Mouse (Mus musculus) Patski (cell line): ENCODE measurements around the gene Adamts17. TPM values are rescaled to one million over a fixed set of nuclear protein-coding genes. Genes with fewer than 3 reads are reported as not detected.

ENCODE experiments used
- ATAC-seq: fragments of 100-300 bp; one replicate; pipeline ENCODE4 v1.8.0; 2021
- CTCF ChIA-PET: fragments of 350-600 bp; sonication (Branson Sonifier 250); formaldehyde crosslinking; loops from one replicate; lab custom pipeline; 2022; ENCODE audit warnings: inconsistent platforms; lab: Charles Lee
- POLR2A ChIA-PET: fragments of 350-600 bp; sonication (Branson Sonifier 250); formaldehyde crosslinking; loops from one replicate; lab custom pipeline; 2022; ENCODE audit warnings: antibody characterized with exemption, inconsistent platforms; lab: Charles Lee
- DNase-seq: peaks from one replicate; pipeline ENCODE4 v3.0.0-alpha.2; 2011; ENCODE audit warnings: low read depth, low spot score
- H3K27me3 ChIP-seq: fragments of 371-371 bp; one replicate; pipeline ENCODE4 v1.5.1; 2021
- CTCF ChIP-seq: fragments of 100-300 bp; IDR thresholded peaks from one replicate; pipeline ENCODE4 v1.5.1; 2021
- in situ Hi-C: fragments of 300-500 bp; cut with MboI; formaldehyde crosslinking; loops from 3 replicates; pipeline ENCODE4 v1.11.1; 2018; ENCODE audit warnings: low pct_unique_long_range_greater_than_20kb, mixed read lengths
- polyA plus RNA-seq: library from polyadenylated mRNA; unstranded; gene quantifications from one replicate; pipeline ENCODE4 v1.2.3, GENCODE M21; 2021

Adamts17 gene
- polyA plus RNA-seq, 1 experiment from 2014 or later = 0.04 TPM

GRCm38 (mm10) chr7:66811294-66811693 is 28.2 kb upstream of the Adamts17 start:
- DNase-seq (no peak), ATAC-seq (no peak)
- no peak for TF ChIP-seq CTCF
- H3K27me3 ChIP-seq = no peaks in the 10 kb centered on the region
- ChIA-PET POLR2A (no interaction called here), CTCF (no interaction called here)
- in situ Hi-C loops = no loop called here

- in situ Hi-C loops = no loop called here
- DNase-seq (no peak), ATAC-seq (peak; percentile 31)
- ChIA-PET CTCF (no interaction called here), POLR2A (interaction anchor here (1.1 kb wide), 1 partner anchor 49 kb away, joined by 3 read pairs; no protein-coding TSS in a partner anchor)
- no peak for TF ChIP-seq CTCF
- no peaks in the 10 kb centered on the region for H3K27me3 ChIP-seq
Measured at GRCm38 (mm10) chr7:66812289-66812688, 27.2 kb upstream of the Adamts17 start.

GRCm38 (mm10) chr7:66812737-66813136 is 26.8 kb upstream of the Adamts17 start:
- peak; percentile 96 for ATAC-seq
- POLR2A ChIA-PET = interaction anchor here (1.1 kb wide), 1 partner anchor 49 kb away, joined by 3 read pairs; no protein-coding TSS in a partner anchor
- CTCF ChIA-PET = no interaction called here
- in situ Hi-C loops = no loop called here
- peak; percentile 83 for DNase-seq
- TF ChIP-seq CTCF = no peak
- H3K27me3 ChIP-seq = no peaks in the 10 kb centered on the region

DNA sequence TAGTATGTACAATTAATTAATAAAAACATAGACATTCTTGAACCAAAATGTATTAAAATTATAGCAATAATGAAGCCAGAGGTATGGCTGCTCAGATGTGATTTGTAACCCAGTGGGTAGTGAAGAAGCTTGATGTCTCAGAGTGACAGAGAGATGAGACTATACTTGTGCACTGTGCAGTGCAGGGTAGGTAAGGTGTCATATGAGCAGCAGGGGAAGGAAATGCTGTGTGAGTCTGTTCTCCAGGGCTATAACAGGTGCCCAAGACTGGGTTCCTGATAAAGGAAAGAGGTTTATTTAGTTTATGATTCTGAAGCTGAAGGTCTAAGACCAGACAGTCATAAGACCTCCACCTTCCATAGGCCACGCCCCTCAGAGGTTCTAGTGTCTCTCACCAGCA is 26.4 kb upstream of the Adamts17 start:
- in situ Hi-C loops = no loop called here
- ATAC-seq (no peak), DNase-seq (no peak)
- CTCF ChIA-PET = no interaction called here
- POLR2A ChIA-PET = interaction anchor here (0.6 to 1.1 kb wide), 2 partner anchors 49 to 297 kb away, joined by 3 read pairs; no protein-coding TSS in a partner anchor
- no peaks in the 10 kb centered on the region for H3K27me3 ChIP-seq
- TF ChIP-seq CTCF = no peak

DNA sequence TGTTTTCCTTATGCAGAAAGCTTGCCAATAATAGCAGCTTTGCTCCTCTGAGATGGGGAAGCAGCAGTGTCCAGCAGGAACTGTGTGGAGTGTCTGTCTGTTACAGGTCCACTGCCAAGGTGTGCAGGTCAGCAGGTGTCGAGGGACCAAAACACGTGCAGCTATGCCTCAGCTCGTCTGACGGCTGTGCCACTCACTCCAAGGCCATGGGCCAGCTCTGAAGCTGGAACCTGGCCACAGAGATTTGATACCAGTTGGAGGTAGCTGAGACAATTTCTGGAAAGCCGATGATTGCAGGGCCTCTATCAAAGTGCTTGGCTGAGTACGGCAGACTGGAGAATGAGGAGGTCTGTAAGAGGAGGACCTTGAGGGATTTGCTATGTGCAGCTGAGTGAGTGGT is 24.0 kb upstream of the Adamts17 start:
- ChIA-PET CTCF (interaction anchor here (1.2 to 1.7 kb wide), 2 partner anchors 13 to 24 kb away, joined by 3 to 4 read pairs; partner anchors contain the start of gene Adamts17), POLR2A (no interaction called here)
- ATAC-seq = no peak
- in situ Hi-C loops = no loop called here
- H3K27me3 ChIP-seq = no peaks in the 10 kb centered on the region
- no peak for DNase-seq
- TF ChIP-seq CTCF = no peak

DNA sequence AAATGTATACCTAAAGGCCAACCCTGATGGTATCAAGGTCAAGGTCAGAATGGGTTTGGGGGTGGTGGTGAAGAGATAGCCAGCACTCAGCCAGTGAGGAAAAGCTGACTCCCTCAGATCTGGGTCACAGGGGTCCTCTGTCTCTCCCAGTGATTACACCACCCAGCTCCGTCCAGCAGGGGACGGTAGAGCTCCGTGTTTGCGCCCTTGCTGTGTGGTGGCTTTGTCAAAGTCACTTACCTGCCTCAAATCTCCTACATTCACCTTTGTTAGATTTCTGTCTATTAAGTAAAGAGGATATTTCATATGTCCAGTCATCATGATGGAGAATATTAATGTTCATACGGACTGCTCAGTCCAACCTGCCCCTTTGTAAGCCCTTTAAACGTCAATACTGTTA is 19.5 kb upstream of the Adamts17 start:
- ATAC-seq = no peak
- ChIA-PET CTCF (interaction anchor here (1.5 kb wide), 1 partner anchor 379 kb away, joined by 5 read pairs; no protein-coding TSS in a partner anchor), POLR2A (no interaction called here)
- DNase-seq = no peak
- in situ Hi-C loops = no loop called here
- TF ChIP-seq CTCF = peak; percentile 81
- no peaks in the 10 kb centered on the region for H3K27me3 ChIP-seq

GRCm38 (mm10) chr7:66830803-66831202 is 8.7 kb upstream of the Adamts17 start:
- in situ Hi-C loops = loop anchor here (10.0 to 25.0 kb wide), 2 partner anchors 419 to 804 kb away; no protein-coding TSS in a partner anchor
- ChIA-PET POLR2A (interaction anchor here (0.7 kb wide), 1 partner anchor 338 kb away, joined by 3 read pairs; no protein-coding TSS in a partner anchor), CTCF (interaction anchor here (1.0 kb wide), 1 partner anchor 120 kb away, joined by 3 read pairs; no protein-coding TSS in a partner anchor)
- ATAC-seq = no peak
- TF ChIP-seq CTCF = no peak
- no peak for DNase-seq
- H3K27me3 ChIP-seq = peaks cover 4% of the 10 kb centered on the region

DNA sequence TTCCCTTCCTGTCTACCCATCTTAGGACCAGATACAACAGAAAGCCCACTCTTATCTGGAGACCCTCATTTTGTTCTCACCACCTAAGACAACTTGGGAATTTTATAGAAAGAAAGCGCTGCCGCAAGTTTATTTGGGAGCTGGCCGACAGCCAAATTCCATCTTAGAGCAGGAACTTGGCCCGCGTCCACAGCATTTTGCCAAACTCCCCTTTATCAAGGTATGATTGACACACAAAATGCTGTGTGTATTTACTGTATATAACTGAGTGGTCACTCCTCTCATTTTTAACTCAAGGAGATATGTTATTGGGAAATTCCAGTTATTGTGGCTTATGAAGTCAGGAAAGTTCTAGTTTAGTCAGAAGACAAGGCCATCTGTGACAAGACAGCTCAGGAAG is 8.2 kb upstream of the Adamts17 start:
- ChIA-PET CTCF (interaction anchor here (1.0 kb wide), 1 partner anchor 120 kb away, joined by 3 read pairs; no protein-coding TSS in a partner anchor), POLR2A (interaction anchor here (0.7 kb wide), 1 partner anchor 337 kb away, joined by 3 read pairs; no protein-coding TSS in a partner anchor)
- DNase-seq = no peak
- H3K27me3 ChIP-seq = no peaks in the 10 kb centered on the region
- no peak for TF ChIP-seq CTCF
- no peak for ATAC-seq
- in situ Hi-C loops = loop anchor here (10.0 to 25.0 kb wide), 2 partner anchors 419 to 804 kb away; no protein-coding TSS in a partner anchor

DNA sequence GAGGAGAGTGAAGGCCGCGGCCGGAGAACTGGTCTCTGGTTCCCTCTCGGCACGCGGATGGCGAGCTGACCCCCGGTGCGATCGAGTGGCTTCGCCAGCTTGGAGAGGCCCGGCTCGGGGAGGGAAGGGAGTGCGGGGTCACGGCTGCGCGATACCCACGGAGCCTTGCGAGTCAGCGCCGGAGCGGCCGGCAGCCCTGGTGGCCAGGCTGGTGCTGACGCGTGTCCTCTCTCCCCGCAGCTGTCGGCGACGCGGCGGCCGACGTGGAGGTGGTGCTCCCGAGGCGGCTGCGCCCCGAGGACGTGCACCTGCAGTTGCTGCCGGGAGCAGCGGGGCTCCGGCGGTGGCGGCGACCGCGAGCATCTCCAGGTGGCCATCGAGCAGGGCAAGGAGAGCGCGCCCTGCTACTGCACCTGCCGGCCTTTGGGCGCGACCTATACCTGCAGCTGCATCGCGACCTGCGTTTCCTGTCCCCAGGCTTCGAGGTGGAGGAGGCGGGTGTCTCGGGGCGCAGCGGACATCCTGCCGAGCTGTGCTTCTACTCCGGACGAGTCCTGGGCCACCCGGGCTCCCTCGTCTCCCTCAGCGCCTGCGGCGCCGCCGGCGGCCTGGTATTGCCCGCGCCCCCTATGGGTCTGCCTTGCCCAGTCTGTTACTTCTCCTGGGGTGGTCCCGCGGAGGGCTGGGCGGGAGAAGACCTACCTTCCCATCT is 629 bp downstream of the Adamts17 start:
- in situ Hi-C loops = loop anchor here (25.0 kb wide), 1 partner anchor 428 kb away; no protein-coding TSS in a partner anchor
- ChIA-PET POLR2A (no interaction called here), CTCF (interaction anchor here (0.6 to 2.0 kb wide), 6 partner anchors 11 to 353 kb away, joined by 3 to 9 read pairs (median 4); no protein-coding TSS in a partner anchor)
- DNase-seq (no peak), ATAC-seq (peak; percentile 21)
- peaks cover 18% of the 10 kb centered on the region for H3K27me3 ChIP-seq
- TF ChIP-seq CTCF = peak; percentile 53

DNA sequence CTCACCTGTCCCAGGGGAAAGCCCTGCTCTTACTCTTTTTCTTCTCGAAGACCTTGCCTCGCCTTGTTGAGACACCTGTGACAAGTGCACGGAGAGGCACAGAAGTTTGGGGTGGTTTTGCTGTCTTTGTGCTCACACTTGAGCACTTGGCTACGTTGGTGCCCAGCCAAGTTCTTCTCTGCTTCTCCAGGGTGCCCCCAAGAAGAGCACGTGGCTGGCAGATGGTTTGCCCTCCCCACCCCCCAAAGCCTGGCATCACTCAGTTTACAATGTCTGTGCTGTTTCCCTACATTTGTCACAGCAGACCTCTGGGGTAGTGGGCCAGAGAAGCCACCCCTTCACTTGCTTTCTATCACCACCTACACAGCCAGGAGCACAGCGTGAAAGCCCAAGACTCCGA is 1.6 kb downstream of the Adamts17 start:
- no peak for ATAC-seq
- in situ Hi-C loops = loop anchor here (25.0 kb wide), 1 partner anchor 429 kb away; no protein-coding TSS in a partner anchor
- peaks cover 18% of the 10 kb centered on the region for H3K27me3 ChIP-seq
- DNase-seq = no peak
- ChIA-PET CTCF (interaction anchor here (1.2 to 2.4 kb wide), 5 partner anchors 10 to 789 kb away, joined by 3 to 7 read pairs (median 4); no protein-coding TSS in a partner anchor), POLR2A (no interaction called here)
- no peak for TF ChIP-seq CTCF
